Mouse (Mus musculus) limb, embryonic 14.5 days (tissue): Measurements from ENCODE around the gene Rbbp4. TPM values are rescaled to one million over a fixed set of nuclear protein-coding genes. Genes with fewer than 3 reads are reported as not detected.

Experiments used
- ATAC-seq: fragments of 200-750 bp; cut with Nextera tagmentation; 2 replicates; pipeline ENCODE4 v1.8.0; 2017; ENCODE audit warnings: low read depth, moderate number of reproducible peaks, moderate TSS enrichment; ENCODE audit not compliant: low FRiP score
- DNase-seq: peaks from one replicate; pipeline ENCODE4 v3.0.0-alpha.2; 2015; ENCODE audit warnings: low spot score
- H3K27ac ChIP-seq: fragments of 300-500 bp; sonication (generic); replicated peaks from 2 replicates; pipeline ENCODE4 v1.5.1; 2014; ENCODE audit warnings: low read depth, mild to moderate bottlenecking, low read length, moderate library complexity, mixed read lengths
- H3K27me3 ChIP-seq: fragments of 300-500 bp; sonication (generic); 2 replicates; pipeline ENCODE4 v1.6.1; 2014; ENCODE audit warnings: low read length, mixed read lengths; ENCODE audit not compliant: control insufficient read depth, insufficient read depth
- H3K36me3 ChIP-seq: fragments of 300-500 bp; sonication (generic); 2 replicates; pipeline ENCODE4 v1.6.1; 2014; ENCODE audit warnings: mild to moderate bottlenecking, low read length, moderate library complexity, mixed read lengths; ENCODE audit not compliant: control insufficient read depth, insufficient read depth
- H3K4me1 ChIP-seq: fragments of 300-500 bp; sonication (generic); 2 replicates; pipeline ENCODE4 v1.6.1; 2014; ENCODE audit warnings: antibody characterized with exemption, low read length, mixed read lengths; ENCODE audit not compliant: control insufficient read depth, insufficient read depth
- H3K4me2 ChIP-seq: fragments of 300-500 bp; sonication (generic); replicated peaks from 2 replicates; pipeline ENCODE4 v1.6.1; 2014; ENCODE audit warnings: low read depth, mild to moderate bottlenecking, low read length, moderate library complexity; ENCODE audit not compliant: severe bottlenecking
- H3K4me3 ChIP-seq: fragments of 300-500 bp; sonication (generic); replicated peaks from 2 replicates; pipeline ENCODE4 v1.5.1; 2014; ENCODE audit warnings: low read length
- H3K9ac ChIP-seq: fragments of 300-500 bp; sonication (generic); 2 replicates; pipeline ENCODE4 v1.6.1; 2014; ENCODE audit warnings: mild to moderate bottlenecking, low read depth, low read length, moderate library complexity; ENCODE audit not compliant: severe bottlenecking
- H3K9me3 ChIP-seq: fragments of 300-500 bp; sonication (generic); 2 replicates; pipeline ENCODE4 v1.6.1; 2016; ENCODE audit warnings: low read length; ENCODE audit not compliant: control insufficient read depth
- POLR2A ChIP-seq: fragments of 200-500 bp; IDR thresholded peaks from 2 replicates; pipeline ENCODE4 v1.8.0; 2012; ENCODE audit warnings: inconsistent platforms, mild to moderate bottlenecking, moderate library complexity, borderline replicate concordance; ENCODE audit not compliant: insufficient read depth, insufficient read length; ENCODE audit errors: extremely low read depth
- WGBS: fragments of 180-500 bp; shearing (Covaris S2); extraction: QIAGEN DNeasy Blood & Tissue Kit; methylation state at CpG from one replicate; pipeline ENCODE4 v1.1.7; 2014; 5-methylcytosine and 5-hydroxymethylcytosine counted together
- polyA plus RNA-seq, 2 experiments: library from polyadenylated mRNA; depleted of rRNA in 1 of 2; stranded (reverse) in 1 of 2; unstranded in 1 of 2; fragments of >200 nt; fragmentation: Nextera tagmentation in 1 of 2; extraction: Ambion mirVana in 1 of 2; gene quantifications; 2 replicates each; pipeline versions ENCODE4 v1.2.1 to v1.2.3; 2012 to 2014

Gene Rbbp4
- polyA plus RNA-seq, 2 experiments, result 128 to 331 TPM

GRCm38 (mm10) chr4:129326191-129326590 lies 9.0 kb downstream of the Rbbp4 start:
- H3K27ac ChIP-seq, result no peak overlapping the region
- no peak for TF ChIP-seq POLR2A
- peaks cover 90% of the 10 kb centered on the region for H3K36me3 ChIP-seq
- no peak overlapping the region for H3K4me2 ChIP-seq
- H3K4me1 ChIP-seq, result peaks cover 2% of the 10 kb centered on the region; the same call in 1 of the 2 replicates
- WGBS, result 78% methylated on average over 1 of the region's 1 CpGs
- no peak for ATAC-seq
- H3K9ac ChIP-seq, result no peak overlapping the region
- H3K9me3 ChIP-seq, result no peaks in the 10 kb centered on the region
- DNase-seq, result no peak
- H3K4me3 ChIP-seq, result no peak overlapping the region; the same call in 1 of the 2 replicates
- no peaks in the 10 kb centered on the region for H3K27me3 ChIP-seq

GRCm38 (mm10) chr4:129324756-129325155 lies 10.4 kb downstream of the Rbbp4 start:
- no peak overlapping the region for H3K4me3 ChIP-seq
- no peak overlapping the region for H3K4me2 ChIP-seq
- no peak overlapping the region for H3K27ac ChIP-seq
- no peak for TF ChIP-seq POLR2A
- no peaks in the 10 kb centered on the region for H3K27me3 ChIP-seq
- no peaks in the 10 kb centered on the region for H3K9me3 ChIP-seq
- H3K9ac ChIP-seq, result no peak overlapping the region
- no peak for DNase-seq
- ATAC-seq, result no peak
- H3K36me3 ChIP-seq, result peaks cover 89% of the 10 kb centered on the region
- 63% methylated on average over 1 of the region's 1 CpGs for WGBS
- H3K4me1 ChIP-seq, result no peaks in the 10 kb centered on the region

GRCm38 (mm10) chr4:129323491-129323890 lies 11.7 kb downstream of the Rbbp4 start:
- no peak for TF ChIP-seq POLR2A
- peaks cover 89% of the 10 kb centered on the region for H3K36me3 ChIP-seq
- no peak for DNase-seq
- H3K9me3 ChIP-seq, result no peaks in the 10 kb centered on the region
- no peaks in the 10 kb centered on the region for H3K27me3 ChIP-seq
- WGBS, result 100% methylated on average over 1 of the region's 1 CpGs
- no peak overlapping the region for H3K4me2 ChIP-seq
- H3K27ac ChIP-seq, result no peak overlapping the region
- H3K4me1 ChIP-seq, result no peaks in the 10 kb centered on the region
- no peak overlapping the region for H3K9ac ChIP-seq
- no peak for ATAC-seq
- no peak overlapping the region for H3K4me3 ChIP-seq

GRCm38 (mm10) chr4:129322042-129322441 lies 13.1 kb downstream of the Rbbp4 start:
- Histone ChIP-seq H3K4me3 (no peak overlapping the region), H3K27me3 (no peaks in the 10 kb centered on the region), H3K9ac (no peak overlapping the region), H3K36me3 (peaks cover 89% of the 10 kb centered on the region), H3K4me2 (no peak overlapping the region), H3K27ac (no peak overlapping the region), H3K4me1 (no peaks in the 10 kb centered on the region), H3K9me3 (no peaks in the 10 kb centered on the region)
- ATAC-seq (no peak), DNase-seq (no peak)
- 96% methylated on average over 5 of the region's 5 CpGs for WGBS
- TF ChIP-seq POLR2A, result no peak

- Histone ChIP-seq H3K9me3 (no peaks in the 10 kb centered on the region), H3K27ac (no peak overlapping the region), H3K36me3 (peaks cover 90% of the 10 kb centered on the region), H3K4me2 (no peak overlapping the region), H3K9ac (no peak overlapping the region), H3K4me1 (no peaks in the 10 kb centered on the region), H3K27me3 (no peaks in the 10 kb centered on the region), H3K4me3 (no peak overlapping the region)
- ATAC-seq (no peak), DNase-seq (no peak)
- WGBS, result 89% methylated on average over 1 of the region's 1 CpGs
- no peak for TF ChIP-seq POLR2A
These were observed 14.3 kb downstream of the Rbbp4 start for GRCm38 (mm10) chr4:129320876-129321275.

GRCm38 (mm10) chr4:129313886-129314285 lies 21.3 kb downstream of the Rbbp4 start:
- H3K4me1 ChIP-seq, result no peaks in the 10 kb centered on the region
- H3K9ac ChIP-seq, result no peak overlapping the region
- DNase-seq (no peak), ATAC-seq (no peak)
- no peak for TF ChIP-seq POLR2A
- no peak overlapping the region for H3K4me3 ChIP-seq
- H3K27me3 ChIP-seq, result no peaks in the 10 kb centered on the region
- 85% methylated on average over 3 of the region's 3 CpGs for WGBS
- H3K27ac ChIP-seq, result no peak overlapping the region
- H3K9me3 ChIP-seq, result no peaks in the 10 kb centered on the region
- H3K4me2 ChIP-seq, result no peak overlapping the region
- peaks cover 96% of the 10 kb centered on the region for H3K36me3 ChIP-seq
